Mouse (Mus musculus) cerebellum, adult 2 months (tissue): Measurements from ENCODE around the gene Gab2.

Experiments used
- CTCF ChIP-seq: fragments of 200-500 bp; IDR thresholded peaks from 2 replicates; pipeline ENCODE4 v1.5.1; 2011; ENCODE audit warnings: low read depth, mild to moderate bottlenecking, control low read depth, low read length, moderate library complexity, borderline replicate concordance; ENCODE audit not compliant: insufficient read depth
- POLR2A ChIP-seq: fragments of 200-500 bp; IDR thresholded peaks from 2 replicates; pipeline ENCODE4 v1.6.1; 2011; ENCODE audit warnings: low read length, control low read depth, borderline replicate concordance; ENCODE audit not compliant: insufficient read depth

DNA sequence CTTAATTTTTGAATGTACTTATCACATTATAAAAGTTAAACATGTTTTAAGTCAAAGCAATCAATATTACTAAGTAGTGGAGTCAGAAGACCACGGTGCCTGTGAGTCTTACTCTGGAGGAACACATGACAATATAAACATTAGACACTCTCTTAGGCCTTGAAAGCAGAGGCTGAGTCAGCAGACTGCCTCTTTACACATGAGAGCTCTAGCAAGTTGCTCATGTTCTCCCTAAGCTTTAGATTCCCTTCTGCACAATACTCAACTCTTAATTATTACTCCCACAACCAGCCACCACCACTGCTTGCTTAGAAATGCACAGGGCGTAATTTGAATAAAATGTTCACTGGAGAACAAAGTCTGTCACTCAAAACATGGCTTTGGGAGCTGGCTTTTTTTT is 49.0 kb upstream of the Gab2 start:
- TF ChIP-seq POLR2A: no peak
- TF ChIP-seq CTCF: no peak
